Mouse (Mus musculus) lung, postnatal 0 days (tissue): ENCODE data around the gene Ric8b.

Source experiments
- CTCF ChIP-seq: IDR thresholded peaks from 2 replicates; pipeline ENCODE4 v1.5.1; 2016; ENCODE audit warnings: antibody characterized with exemption, mild to moderate bottlenecking
- EP300 ChIP-seq: IDR thresholded peaks from 2 replicates; pipeline ENCODE4 v1.6.1; 2016; ENCODE audit warnings: antibody characterized with exemption, mild to moderate bottlenecking, control low read depth

DNA sequence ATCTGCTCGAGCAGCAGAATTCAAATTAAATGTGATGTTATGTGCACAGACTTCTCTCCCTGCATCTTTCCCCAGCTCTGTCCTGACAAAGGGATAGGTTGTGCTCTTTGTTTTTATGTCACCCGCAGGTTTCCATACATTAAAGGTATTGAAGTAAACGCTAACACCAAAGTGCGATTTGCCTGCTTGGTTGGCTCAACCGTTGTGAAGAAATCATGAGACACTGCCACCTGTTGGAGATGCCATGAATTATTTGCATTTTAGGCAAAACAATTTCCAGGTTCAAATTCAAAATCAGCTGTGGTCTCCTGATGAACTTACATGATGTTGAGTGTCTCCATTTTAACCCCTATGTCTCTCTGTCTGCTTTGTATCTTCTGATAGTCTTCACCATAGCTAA is 129.2 kb downstream of the Ric8b start:
- TF ChIP-seq CTCF: peak; percentile 78
- no peak for TF ChIP-seq EP300
